Mouse (Mus musculus) Patski (cell line): ENCODE data around the gene Plcb1. TPM values are rescaled to one million over a fixed set of nuclear protein-coding genes. Genes with fewer than 3 reads are reported as not detected.
A peak's percentile ranks its signal among the peaks of the same experiment; 100 is the strongest.

Experiments used
- ATAC-seq: fragments of 100-300 bp; one replicate; pipeline ENCODE4 v1.8.0; 2021
- CTCF ChIA-PET: fragments of 350-600 bp; sonication (Branson Sonifier 250); formaldehyde crosslinking; loops from one replicate; lab custom pipeline; 2022; ENCODE audit warnings: inconsistent platforms; lab: Charles Lee
- POLR2A ChIA-PET: fragments of 350-600 bp; sonication (Branson Sonifier 250); formaldehyde crosslinking; loops from one replicate; lab custom pipeline; 2022; ENCODE audit warnings: antibody characterized with exemption, inconsistent platforms; lab: Charles Lee
- DNase-seq: peaks from one replicate; pipeline ENCODE4 v3.0.0-alpha.2; 2011; ENCODE audit warnings: low read depth, low spot score
- H3K27me3 ChIP-seq: fragments of 371-371 bp; one replicate; pipeline ENCODE4 v1.5.1; 2021
- CTCF ChIP-seq: fragments of 100-300 bp; IDR thresholded peaks from one replicate; pipeline ENCODE4 v1.5.1; 2021
- in situ Hi-C: fragments of 300-500 bp; cut with MboI; formaldehyde crosslinking; loops from 3 replicates; pipeline ENCODE4 v1.11.1; 2018; ENCODE audit warnings: low pct_unique_long_range_greater_than_20kb, mixed read lengths
- polyA plus RNA-seq: library from polyadenylated mRNA; unstranded; gene quantifications from one replicate; pipeline ENCODE4 v1.2.3, GENCODE M21; 2021

Plcb1 gene
- polyA plus RNA-seq, 1 experiment from 2014 or later = 0.09 TPM

DNA sequence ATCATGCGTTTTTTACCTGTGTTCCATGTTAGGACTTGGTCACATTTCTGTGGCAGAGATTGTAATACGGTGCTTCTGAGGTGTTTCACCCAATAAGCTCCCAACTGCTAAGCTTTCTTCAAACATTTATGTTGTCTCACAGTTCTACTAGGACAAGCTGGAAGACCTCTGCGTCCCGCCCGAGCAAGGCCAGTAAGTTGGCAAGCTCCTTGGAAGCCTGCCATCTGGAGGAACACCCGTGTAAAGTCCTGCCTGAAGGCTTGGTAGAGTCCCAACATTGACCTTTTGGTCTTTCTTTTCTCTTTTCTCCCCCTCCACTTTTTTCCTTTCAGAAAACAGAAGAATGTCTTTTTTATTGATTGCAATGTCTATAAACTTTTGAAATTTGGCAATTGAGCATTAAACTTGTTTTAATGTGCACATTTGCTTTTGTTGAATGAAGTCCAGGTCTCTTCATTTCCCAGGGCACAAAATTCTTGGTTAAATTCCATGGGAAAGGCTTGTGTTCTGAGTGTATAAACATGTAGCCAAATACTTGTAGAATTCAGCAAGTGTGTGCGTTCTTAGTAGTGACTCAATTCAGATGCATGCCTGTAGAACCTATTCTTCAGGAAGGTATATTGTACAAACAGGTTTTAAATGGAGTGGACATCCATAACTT, 79.2 kb downstream of the Plcb1 start:
- POLR2A ChIA-PET = no interaction called here
- DNase-seq = no peak

DNA sequence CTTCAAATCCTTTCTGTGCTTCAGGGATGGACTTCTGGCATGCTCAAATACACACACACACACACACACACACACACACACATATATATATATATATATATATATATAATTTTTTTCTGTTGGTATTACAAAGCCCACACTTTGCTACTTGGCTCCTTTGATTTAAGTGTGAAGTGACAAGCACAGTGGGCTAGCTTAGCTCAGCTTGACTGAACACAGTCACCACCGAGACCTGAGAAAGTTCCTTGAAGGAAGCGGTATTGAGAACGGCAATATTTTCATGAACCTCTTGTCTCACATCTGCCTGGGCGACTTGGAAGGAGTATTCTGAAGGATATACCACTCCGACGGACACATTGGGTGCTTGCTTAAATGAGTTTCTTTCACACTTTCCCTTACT, 81.5 kb downstream of the Plcb1 start:
- CTCF ChIA-PET = no interaction called here
- no peaks in the 10 kb centered on the region for H3K27me3 ChIP-seq
- ATAC-seq (no peak), DNase-seq (no peak)
- no peak for TF ChIP-seq CTCF
- POLR2A ChIA-PET = interaction anchor here (0.6 kb wide), 1 partner anchor 273 kb away, joined by 3 read pairs; no protein-coding TSS in a partner anchor
- in situ Hi-C loops = no loop called here

More for the DNA sequence above, 79.2 kb downstream of the Plcb1 start:
- H3K27me3 ChIP-seq = no peaks in the 10 kb centered on the region
- in situ Hi-C loops = no loop called here
- ATAC-seq = no peak
- TF ChIP-seq CTCF = no peak
- CTCF ChIA-PET = interaction anchor here (1.3 kb wide), 1 partner anchor 15 kb away, joined by 4 read pairs; no protein-coding TSS in a partner anchor

DNA sequence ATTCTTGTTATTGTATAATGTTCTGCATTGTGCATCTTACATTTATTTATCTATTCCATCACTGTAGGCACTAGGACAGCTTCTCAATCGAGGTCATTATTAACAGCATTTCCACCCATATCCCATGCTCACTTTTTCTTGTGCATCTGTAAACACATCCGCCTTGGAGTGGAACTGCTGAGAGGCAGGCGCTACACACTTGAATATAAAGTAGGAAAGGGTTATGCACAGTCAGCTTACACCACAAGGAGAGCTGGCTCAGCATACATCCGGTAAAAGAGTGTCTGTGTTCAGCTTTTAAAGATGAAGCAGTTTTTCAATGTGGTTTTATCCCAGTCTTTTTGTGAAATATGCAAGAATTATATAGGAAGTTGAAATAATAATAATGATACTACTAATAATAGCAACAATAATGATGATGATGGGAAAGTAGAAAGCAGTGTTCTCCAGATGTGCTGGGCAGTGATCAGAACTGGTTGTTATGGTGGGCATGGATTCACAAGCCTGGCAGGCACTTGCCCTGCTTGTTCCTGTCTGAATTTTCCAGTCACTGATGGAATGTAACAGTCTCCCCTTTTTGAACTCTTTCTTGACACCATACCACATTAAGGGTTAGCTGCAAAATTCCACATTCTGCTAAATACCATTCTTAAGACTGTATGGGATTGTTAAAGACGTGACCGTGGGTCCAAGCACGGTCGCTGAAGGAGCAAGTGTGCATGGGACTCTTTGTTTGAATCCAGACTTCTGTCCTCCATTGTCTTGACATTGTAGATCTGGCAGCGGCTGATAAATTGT, 86.0 kb downstream of the Plcb1 start:
- no peak for TF ChIP-seq CTCF
- H3K27me3 ChIP-seq = no peaks in the 10 kb centered on the region
- ChIA-PET POLR2A (no interaction called here), CTCF (no interaction called here)
- in situ Hi-C loops = no loop called here
- DNase-seq = no peak
- no peak for ATAC-seq

DNA sequence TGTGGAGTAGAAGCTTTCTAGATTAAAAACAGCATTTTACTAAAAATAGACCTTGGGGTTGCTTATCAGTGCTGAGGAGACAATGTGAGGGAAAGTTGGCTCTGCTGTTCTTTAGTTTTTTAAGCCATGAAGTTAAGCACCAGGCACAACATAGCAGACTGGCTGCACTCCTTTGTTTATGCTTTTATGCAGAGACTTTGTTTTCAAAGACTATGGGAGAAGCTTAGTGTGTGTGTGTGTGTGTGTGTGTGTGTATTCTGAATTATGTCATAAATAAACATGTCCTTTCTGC, 86.6 kb downstream of the Plcb1 start:
- POLR2A ChIA-PET = no interaction called here
- no peak for TF ChIP-seq CTCF
- in situ Hi-C loops = no loop called here
- CTCF ChIA-PET = no interaction called here
- DNase-seq (no peak), ATAC-seq (no peak)
- H3K27me3 ChIP-seq = no peaks in the 10 kb centered on the region

DNA sequence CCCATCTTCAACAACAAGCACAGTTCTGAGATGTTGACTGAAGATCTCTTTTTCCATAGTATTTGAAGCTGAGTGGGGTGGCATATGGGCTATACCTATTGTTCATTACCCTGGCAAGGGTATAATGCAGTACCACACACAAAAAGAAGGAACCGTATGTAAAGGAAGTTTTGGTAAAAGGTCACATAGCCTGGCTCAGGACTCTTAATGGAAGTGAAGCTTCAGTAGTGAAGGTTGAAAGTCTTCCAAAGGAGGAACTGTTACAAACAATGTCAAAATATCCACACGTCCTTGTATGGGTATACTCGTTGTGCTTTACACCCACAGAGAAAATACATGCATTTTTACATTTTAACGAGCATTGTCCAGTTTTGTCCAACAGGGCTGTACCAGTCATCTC, 91.3 kb downstream of the Plcb1 start:
- CTCF ChIA-PET = interaction anchor here (0.8 kb wide), 1 partner anchor 10 kb away, joined by 3 read pairs; no protein-coding TSS in a partner anchor
- in situ Hi-C loops = no loop called here
- POLR2A ChIA-PET = no interaction called here
- DNase-seq (no peak), ATAC-seq (no peak)
- no peak for TF ChIP-seq CTCF
- no peaks in the 10 kb centered on the region for H3K27me3 ChIP-seq

DNA sequence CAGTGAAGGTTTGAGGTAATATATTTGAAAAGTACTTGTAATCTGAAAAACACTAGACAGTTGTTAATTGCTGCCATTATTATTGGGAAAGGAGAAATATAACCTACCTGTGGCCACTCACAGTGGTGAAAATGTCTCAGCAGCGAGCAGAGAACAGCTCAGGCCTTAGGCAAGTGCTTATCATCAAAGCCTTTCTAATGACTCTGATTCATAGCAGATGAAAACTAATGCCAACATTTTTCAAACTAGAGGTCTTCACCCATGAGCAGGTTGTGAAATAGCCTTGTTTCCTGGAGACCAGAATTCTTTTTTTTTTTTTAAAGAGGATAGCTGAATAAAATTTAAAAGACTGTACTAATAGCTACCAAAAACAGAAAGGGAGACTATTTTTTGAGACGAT, 105.3 kb downstream of the Plcb1 start:
- peaks cover 15% of the 10 kb centered on the region for H3K27me3 ChIP-seq
- TF ChIP-seq CTCF = no peak
- DNase-seq (no peak), ATAC-seq (no peak)
- in situ Hi-C loops = no loop called here
- ChIA-PET CTCF (no interaction called here), POLR2A (no interaction called here)

DNA sequence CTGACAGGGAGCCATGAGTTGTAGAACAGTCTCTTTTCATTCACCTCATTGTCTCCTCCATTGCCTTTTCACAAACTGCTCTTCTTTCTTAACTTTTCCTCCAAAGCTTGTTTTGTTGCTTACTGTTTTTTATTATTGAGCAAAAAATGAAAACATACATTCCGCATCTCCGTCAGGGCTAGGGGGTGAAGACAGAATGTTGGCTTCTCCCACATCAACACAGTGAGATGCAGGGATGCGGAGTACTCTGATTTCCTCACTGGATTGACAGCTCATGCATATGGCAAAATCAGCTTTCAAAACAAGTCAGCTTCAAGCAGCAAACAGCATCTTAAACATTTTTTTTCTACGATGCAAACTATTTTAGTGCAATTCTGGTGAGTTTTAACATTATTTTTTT, 108.9 kb downstream of the Plcb1 start:
- H3K27me3 ChIP-seq = peaks cover 18% of the 10 kb centered on the region
- ATAC-seq (no peak), DNase-seq (no peak)
- POLR2A ChIA-PET = no interaction called here
- no peak for TF ChIP-seq CTCF
- CTCF ChIA-PET = no interaction called here
- in situ Hi-C loops = no loop called here

DNA sequence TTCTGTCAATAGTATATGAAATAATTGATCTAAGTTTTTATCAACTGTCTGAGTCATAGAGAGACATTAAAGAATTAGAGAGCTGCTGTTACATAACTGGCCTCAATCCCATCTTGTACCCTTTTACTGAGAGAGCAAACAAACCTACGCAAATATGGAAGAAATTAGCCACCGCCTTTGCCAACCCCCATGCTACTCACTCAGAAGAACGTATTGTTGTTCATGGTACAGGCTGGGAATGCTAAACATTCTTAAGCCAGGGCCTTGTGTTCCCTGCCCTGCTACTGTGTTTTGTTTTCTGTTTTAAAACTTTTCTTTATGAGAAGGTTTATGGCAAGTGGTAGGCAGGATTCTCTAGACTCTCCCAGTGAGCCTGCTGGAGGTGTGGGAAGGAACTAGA, 110.3 kb downstream of the Plcb1 start:
- DNase-seq (no peak), ATAC-seq (no peak)
- ChIA-PET CTCF (no interaction called here), POLR2A (no interaction called here)
- in situ Hi-C loops = no loop called here
- H3K27me3 ChIP-seq = peaks cover 18% of the 10 kb centered on the region
- TF ChIP-seq CTCF = no peak

DNA sequence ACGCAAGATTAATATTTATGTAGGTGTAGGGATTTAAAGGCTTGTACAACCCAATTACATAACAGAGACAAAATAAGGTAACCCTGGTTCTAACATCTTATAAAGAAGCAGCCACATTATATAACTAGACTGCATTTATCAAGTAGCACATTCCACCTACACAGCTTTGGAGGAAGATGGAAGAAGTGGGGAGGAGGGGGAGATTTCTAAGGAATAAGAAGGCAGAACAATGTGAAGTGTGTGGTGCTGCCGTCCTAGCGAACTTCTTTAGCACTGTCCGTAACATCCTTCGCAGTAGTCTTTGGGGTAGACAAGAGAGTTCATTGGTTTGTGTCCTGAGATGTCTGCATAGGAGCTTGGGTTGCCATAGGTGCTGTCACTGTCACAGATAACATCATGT, 111.2 kb downstream of the Plcb1 start:
- DNase-seq = no peak
- no peak for TF ChIP-seq CTCF
- no peak for ATAC-seq
- in situ Hi-C loops = no loop called here
- peaks cover 18% of the 10 kb centered on the region for H3K27me3 ChIP-seq
- POLR2A ChIA-PET = no interaction called here
- CTCF ChIA-PET = no interaction called here

DNA sequence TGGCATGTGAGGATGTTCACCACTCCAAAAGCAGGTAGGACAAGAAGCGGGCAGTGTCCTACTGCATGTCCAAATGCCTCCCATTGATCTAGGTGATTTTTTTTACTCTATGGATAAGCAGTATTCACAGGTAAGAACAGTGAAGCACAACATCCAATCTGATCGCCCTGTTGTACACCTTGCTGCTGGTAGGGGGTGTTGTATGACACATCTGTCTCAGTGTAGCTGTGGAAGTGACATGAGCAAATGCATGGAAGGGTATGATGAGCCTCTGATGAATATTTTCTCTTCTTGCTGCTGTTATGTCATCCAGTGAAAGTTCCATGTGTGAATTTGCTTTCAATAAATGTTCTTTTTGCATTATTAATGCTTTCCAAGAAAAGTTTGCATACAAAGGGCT, 115.7 kb downstream of the Plcb1 start:
- in situ Hi-C loops = no loop called here
- H3K27me3 ChIP-seq = peaks cover 7% of the 10 kb centered on the region
- ChIA-PET CTCF (no interaction called here), POLR2A (no interaction called here)
- DNase-seq = no peak
- ATAC-seq = no peak
- TF ChIP-seq CTCF = peak; percentile 17

DNA sequence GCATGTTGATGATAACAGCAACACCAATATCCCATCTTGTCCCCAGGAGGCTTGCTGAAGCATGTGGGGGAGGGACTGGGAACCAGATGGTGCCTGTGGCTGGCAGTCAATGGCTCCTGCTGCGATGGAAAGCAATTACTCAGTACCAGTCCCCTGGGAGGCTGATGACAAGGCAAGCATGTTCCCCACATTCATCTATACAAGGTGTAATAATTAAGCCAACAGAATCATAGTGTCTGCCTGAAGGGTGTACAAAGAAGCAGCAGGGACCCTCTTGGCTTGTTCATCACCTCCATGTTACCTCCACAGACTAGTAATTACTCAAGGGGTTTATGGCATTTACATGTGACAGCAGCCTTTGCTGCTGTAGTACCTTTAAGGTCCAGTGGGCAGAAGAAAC, 125.0 kb downstream of the Plcb1 start:
- peaks cover 4% of the 10 kb centered on the region for H3K27me3 ChIP-seq
- no peak for ATAC-seq
- DNase-seq = no peak
- CTCF ChIA-PET = no interaction called here
- in situ Hi-C loops = no loop called here
- POLR2A ChIA-PET = no interaction called here
- TF ChIP-seq CTCF = no peak
